Mouse (Mus musculus): ENCODE measurements around the gene Zfp385a.

DNA sequence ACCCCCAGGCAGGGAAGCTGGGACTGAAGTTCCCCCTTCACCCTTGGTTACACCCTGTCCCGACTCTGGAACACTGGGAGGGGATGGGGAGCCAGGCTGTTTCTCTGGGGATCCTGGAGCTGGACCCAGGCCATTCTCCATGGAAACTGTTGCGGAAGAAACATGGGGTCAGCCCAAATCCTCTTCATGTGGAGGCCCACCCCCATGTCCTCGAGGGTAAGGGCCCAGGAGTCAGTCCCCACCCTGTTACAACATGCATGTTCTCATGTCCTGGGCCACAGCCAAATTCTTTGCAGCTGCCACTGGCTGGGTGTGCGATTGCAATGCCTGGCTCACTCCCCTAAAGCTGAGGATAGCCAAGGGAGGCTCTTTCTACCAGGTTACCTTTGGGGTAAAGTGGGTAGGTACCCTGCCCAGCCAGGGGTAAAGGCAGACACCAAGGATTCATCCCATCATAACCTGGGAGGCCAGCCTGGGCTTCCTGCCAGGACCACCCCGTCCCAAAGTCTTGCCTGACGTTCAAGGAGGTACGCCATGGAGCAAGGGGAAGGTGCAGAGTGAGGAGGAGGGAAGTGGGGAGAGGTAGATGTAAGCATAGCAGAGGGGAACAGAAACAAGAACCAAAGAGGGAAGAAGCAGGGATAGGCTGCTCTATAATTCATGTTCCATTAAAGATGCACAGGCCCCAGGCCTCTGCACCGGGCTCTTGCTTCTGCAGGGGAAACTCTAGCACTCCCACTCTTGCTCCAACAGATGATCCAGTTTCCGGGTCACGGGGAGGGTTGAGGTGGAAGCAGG is 23.7 kb downstream of the Zfp385a start:
- TF ChIP-seq CTCF (IDR thresholded peaks at IDR 0.05; ENCODE audit: control insufficient read depth, insufficient read depth, insufficient read length) (no peak), MAX (IDR thresholded peaks at IDR 0.05) (no peak), MYOG (IDR thresholded peaks at IDR 0.05; ENCODE audit: control insufficient read depth, extremely low read depth, insufficient read length) (no peak), USF1 (IDR thresholded peaks at IDR 0.05; ENCODE audit: low read depth) (no peak), MYOD1 (IDR thresholded peaks at IDR 0.05; ENCODE audit: control insufficient read depth, insufficient read length, low read depth) (no peak), CEBPB (IDR thresholded peaks at IDR 0.05; ENCODE audit: low read depth) (no peak), FOSL1 (IDR thresholded peaks at IDR 0.05; ENCODE audit: insufficient read depth, low read length, poor library complexity, severe bottlenecking) (no peak)

Data from C2C12 (cell line).